Mouse (Mus musculus) myocyte (in vitro differentiated cells): ENCODE measurements around the gene Alox12b. TPM values are rescaled to one million over a fixed set of nuclear protein-coding genes. Genes with fewer than 3 reads are reported as not detected.

Experiments used
- H3K27me3 ChIP-seq: one replicate; pipeline ENCODE4 v1.6.1; 2011; ENCODE audit not compliant: control insufficient read depth, insufficient read depth, insufficient read length
- H3K36me3 ChIP-seq: one replicate; pipeline ENCODE4 v1.6.1; 2011; ENCODE audit not compliant: control insufficient read depth, insufficient read depth
- H3K4me2 ChIP-seq: one replicate; pipeline ENCODE4 v1.6.1; 2011; ENCODE audit warnings: low read depth, control low read depth
- H3K4me3 ChIP-seq: one replicate; pipeline ENCODE4 v1.5.1; 2011; ENCODE audit warnings: mild to moderate bottlenecking, control low read depth, moderate library complexity
- H3K79me2 ChIP-seq: one replicate; pipeline ENCODE4 v1.6.1; 2011; ENCODE audit not compliant: control insufficient read depth, insufficient read depth
- H3ac ChIP-seq: one replicate; pipeline ENCODE4 v1.6.1; 2011; ENCODE audit not compliant: control insufficient read depth, insufficient read length
- CEBPB ChIP-seq: IDR thresholded peaks from 2 replicates; pipeline ENCODE4 v1.6.1; 2011; ENCODE audit warnings: mild to moderate bottlenecking, moderate library complexity; ENCODE audit not compliant: poor library complexity, insufficient read depth, severe bottlenecking
- E2F4 ChIP-seq: IDR thresholded peaks from one replicate; pipeline ENCODE4 v1.6.1; 2011; ENCODE audit warnings: mild to moderate bottlenecking, control low read depth, moderate library complexity; ENCODE audit not compliant: insufficient read depth
- MAX ChIP-seq: IDR thresholded peaks from one replicate; pipeline ENCODE4 v1.6.1; 2011; ENCODE audit warnings: low read depth, mild to moderate bottlenecking, control low read depth
- MYOD1 ChIP-seq, 3 experiments: IDR thresholded peaks; one replicate each; pipeline ENCODE4 v1.6.1; 2011; ENCODE audit warnings: control low read depth in 2 of 3, low read depth in 2 of 3, mild to moderate bottlenecking in 2 of 3, moderate library complexity in 1 of 3; ENCODE audit not compliant: insufficient read length in 2 of 3, control insufficient read depth in 1 of 3
- MYOG ChIP-seq, 3 experiments: IDR thresholded peaks; one replicate each; pipeline ENCODE4 v1.6.1; 2011; ENCODE audit warnings: control low read depth in 2 of 3, low read depth in 2 of 3, mild to moderate bottlenecking in 2 of 3; ENCODE audit not compliant: insufficient read length in 2 of 3, control insufficient read depth in 1 of 3, insufficient read depth in 1 of 3
- POLR2A ChIP-seq: IDR thresholded peaks from one replicate; pipeline ENCODE4 v1.6.1; 2011; ENCODE audit warnings: low read depth, mild to moderate bottlenecking, control low read depth, moderate library complexity; ENCODE audit not compliant: insufficient read length
- POLR2AphosphoS2 ChIP-seq: IDR thresholded peaks from one replicate; pipeline ENCODE4 v1.6.1; 2011; ENCODE audit warnings: low read depth, control low read depth; ENCODE audit not compliant: insufficient read length
- REST ChIP-seq: IDR thresholded peaks from one replicate; pipeline ENCODE4 v1.6.1; 2011; ENCODE audit warnings: mild to moderate bottlenecking, control low read depth, moderate library complexity; ENCODE audit not compliant: insufficient read depth, insufficient read length
- SRF ChIP-seq: IDR thresholded peaks from one replicate; pipeline ENCODE4 v1.6.1; 2011; ENCODE audit warnings: low read depth; ENCODE audit not compliant: control insufficient read depth, insufficient read length
- TCF12 ChIP-seq: IDR thresholded peaks from one replicate; pipeline ENCODE4 v1.6.1; 2011; ENCODE audit warnings: mild to moderate bottlenecking, control low read depth; ENCODE audit not compliant: poor library complexity, insufficient read depth, severe bottlenecking
- TCF3 ChIP-seq: IDR thresholded peaks from one replicate; pipeline ENCODE4 v1.6.1; 2011; ENCODE audit warnings: low read depth, control low read depth; ENCODE audit not compliant: insufficient read length
- USF1 ChIP-seq: IDR thresholded peaks from one replicate; pipeline ENCODE4 v1.6.1; 2011; ENCODE audit warnings: low read depth, mild to moderate bottlenecking, control low read depth, moderate library complexity
- polyA plus RNA-seq: library from polyadenylated mRNA; unstranded; fragments of >200 nt; fragmentation: generic; extraction: Trizol; gene quantifications from one replicate; pipeline ENCODE4 v1.2.1, GENCODE M21; 2012; ENCODE audit warnings: missing spikeins

Gene Alox12b
- polyA plus RNA-seq, 1 experiment, result not detected

GRCm38 (mm10) chr11:69211431-69211830, 54.6 kb downstream of the Alox12b start:
- peaks cover 33% of the 10 kb centered on the region for H3K27me3 ChIP-seq
- H3K4me2 ChIP-seq, result no peak overlapping the region
- H3K4me3 ChIP-seq, result no peak overlapping the region
- no peaks in the 10 kb centered on the region for H3K79me2 ChIP-seq
- no peaks in the 10 kb centered on the region for H3K36me3 ChIP-seq
- TF ChIP-seq TCF3 (no peak), REST (no peak), POLR2AphosphoS2 (no peak), POLR2A (no peak), MYOD1 (IDR thresholded peaks at IDR 0.05; ENCODE audit: control insufficient read depth in 1 of 3, insufficient read length in 2 of 3, low read depth in 2 of 3) (no peak), MYOG (IDR thresholded peaks at IDR 0.05; ENCODE audit: control insufficient read depth in 1 of 3, insufficient read depth in 1 of 3, insufficient read length in 2 of 3, low read depth in 2 of 3) (no peak), USF1 (no peak), CEBPB (no peak), E2F4 (no peak), TCF12 (no peak), SRF (no peak), MAX (no peak)
- no peak overlapping the region for H3ac ChIP-seq

- TF ChIP-seq TCF3, result no peak
- no peak for TF ChIP-seq CEBPB
- TF ChIP-seq USF1, result no peak
- no peak for TF ChIP-seq TCF12
- TF ChIP-seq MYOG (IDR thresholded peaks at IDR 0.05; ENCODE audit: control insufficient read depth in 1 of 3, insufficient read depth in 1 of 3, insufficient read length in 2 of 3, low read depth in 2 of 3), result no peak
- no peak for TF ChIP-seq SRF
- no peak for TF ChIP-seq E2F4
- TF ChIP-seq POLR2AphosphoS2, result no peak
These were observed 60.6 kb downstream of the Alox12b start for GRCm38 (mm10) chr11:69217411-69217810.

GRCm38 (mm10) chr11:69218661-69219060, 61.9 kb downstream of the Alox12b start:
- peaks cover 29% of the 10 kb centered on the region for H3K27me3 ChIP-seq
- TF ChIP-seq CEBPB (no peak), USF1 (no peak), REST (no peak), E2F4 (no peak), TCF12 (no peak)

More at GRCm38 (mm10) chr11:69217411-69217810, 60.6 kb downstream of the Alox12b start:
- Histone ChIP-seq H3K4me2 (no peak overlapping the region), H3K4me3 (no peak overlapping the region), H3ac (no peak overlapping the region), H3K27me3 (peaks cover 23% of the 10 kb centered on the region), H3K79me2 (no peaks in the 10 kb centered on the region), H3K36me3 (no peaks in the 10 kb centered on the region)

More at GRCm38 (mm10) chr11:69218661-69219060, 61.9 kb downstream of the Alox12b start:
- H3ac ChIP-seq, result no peak overlapping the region
- no peaks in the 10 kb centered on the region for H3K79me2 ChIP-seq
- no peak overlapping the region for H3K4me3 ChIP-seq
- no peak overlapping the region for H3K4me2 ChIP-seq
- no peaks in the 10 kb centered on the region for H3K36me3 ChIP-seq

Other genes with a start within 250 kb of the Alox12b start
- not detected for gene Odf4, start 229.9 kb upstream of the Alox12b start, polyA plus RNA-seq
- 0.49 TPM for gene Arhgef15, start 199.5 kb upstream of the Alox12b start, polyA plus RNA-seq
- 2.3 TPM for gene Slc25a35, start 188.9 kb upstream of the Alox12b start, polyA plus RNA-seq
- 56.4 TPM for gene Rangrf, start 181.8 kb upstream of the Alox12b start, polyA plus RNA-seq
- gene Pfas, start 148.5 kb upstream of the Alox12b start, polyA plus RNA-seq, result 9.1 TPM
- gene Ctc1, start 141.1 kb upstream of the Alox12b start, polyA plus RNA-seq, result 29.1 TPM
- gene Aurkb, start 111.3 kb upstream of the Alox12b start, polyA plus RNA-seq, result 28.2 TPM
- gene Borcs6, start 97.3 kb upstream of the Alox12b start, polyA plus RNA-seq, result 27.2 TPM
- gene Tmem107, start 86.2 kb upstream of the Alox12b start, polyA plus RNA-seq, result 29.5 TPM
- gene Vamp2, start 68.5 kb upstream of the Alox12b start, polyA plus RNA-seq, result 51.8 TPM
- 8.9 TPM for gene Per1, start 61.8 kb upstream of the Alox12b start, polyA plus RNA-seq
- 0.28 TPM for gene Hes7, start 36.6 kb upstream of the Alox12b start, polyA plus RNA-seq
- gene 9130213A22Rik, start 34.4 kb upstream of the Alox12b start, polyA plus RNA-seq, result 0.78 TPM
- 0.01 TPM for gene Aloxe3, start 31.1 kb upstream of the Alox12b start, polyA plus RNA-seq
- not detected for gene Alox8, start 40.9 kb downstream of the Alox12b start, polyA plus RNA-seq
- not detected for gene Gucy2e, start 80.0 kb downstream of the Alox12b start, polyA plus RNA-seq
- gene Cntrob, start 166.8 kb downstream of the Alox12b start, polyA plus RNA-seq, result 10.3 TPM
- 116 TPM for gene Trappc1, start 167.0 kb downstream of the Alox12b start, polyA plus RNA-seq
- gene Kcnab3, start 169.3 kb downstream of the Alox12b start, polyA plus RNA-seq, result 2.0 TPM
- gene Rnf227, start 183.5 kb downstream of the Alox12b start, polyA plus RNA-seq, result 2.5 TPM
- gene Chd3, start 212.4 kb downstream of the Alox12b start, polyA plus RNA-seq, result 148 TPM
- 126 TPM for gene Naa38, start 238.5 kb downstream of the Alox12b start, polyA plus RNA-seq
- 23.0 TPM for gene Cyb5d1, start 238.6 kb downstream of the Alox12b start, polyA plus RNA-seq
- gene Tmem88, start 241.2 kb downstream of the Alox12b start, polyA plus RNA-seq, result 0.16 TPM